Mouse (Mus musculus) erythroblast, embryonic 14.5 days (primary cell): ENCODE results near the gene Olfr591.

Experiments
- GATA1 ChIP-seq: IDR thresholded peaks from 2 replicates; pipeline ENCODE4 v1.6.1; 2012; ENCODE audit warnings: low read length, inconsistent platforms, mixed read lengths
- TAL1 ChIP-seq: IDR thresholded peaks from 3 replicates; pipeline ENCODE4 v1.6.1; 2012; ENCODE audit warnings: low read length, inconsistent platforms, mixed read lengths

GRCm38 (mm10) chr7:103178240-103178639 is at the start of gene Olfr591:
- no peak for TF ChIP-seq TAL1
- TF ChIP-seq GATA1 = no peak
